Mouse (Mus musculus) cerebellum, adult 11 months (tissue): ENCODE data around the gene Acsm3.
"Not testable (repeated sequence)": the region's sequence is repeated elsewhere in the genome, so short reads cannot be mapped to it uniquely, and the experiment has no call there.

Source experiments
- DNase-seq: peaks from one replicate; pipeline ENCODE4 v3.0.0; 2022

Acsm3 gene

GRCm38 (mm10) chr7:119760527-119760951, at the start of gene Acsm3:
Gene Acsm3, plus strand, starts transcription at chr7:119760923.
- no peak for DNase-seq

- no peak for DNase-seq
These were observed 46.6 kb upstream of the Acsm3 start for GRCm38 (mm10) chr7:119714111-119714510.

GRCm38 (mm10) chr7:119720253-119720946, 40.3 kb upstream of the Acsm3 start, which contains the start of gene Thumpd1:
Gene Thumpd1, minus strand, starts transcription at chr7:119720798.
- peak; percentile 88 for DNase-seq

- no peak for DNase-seq
These were observed 39.8 kb upstream of the Acsm3 start for GRCm38 (mm10) chr7:119720947-119721310.

GRCm38 (mm10) chr7:119727621-119728020, 33.1 kb upstream of the Acsm3 start:
- no peak for DNase-seq

- DNase-seq, result not testable (repeated sequence)
These were observed 29.5 kb upstream of the Acsm3 start for GRCm38 (mm10) chr7:119731262-119731661.

GRCm38 (mm10) chr7:119738877-119739276, 21.8 kb upstream of the Acsm3 start:
- no peak for DNase-seq

GRCm38 (mm10) chr7:119739798-119740468, 20.8 kb upstream of the Acsm3 start:
- not testable (repeated sequence) for DNase-seq

- DNase-seq, result no peak
These were observed 16.4 kb upstream of the Acsm3 start for GRCm38 (mm10) chr7:119744321-119744720.

- DNase-seq, result no peak
These were observed 14.9 kb upstream of the Acsm3 start for GRCm38 (mm10) chr7:119745869-119746268.

- DNase-seq, result no peak
These were observed 12.0 kb upstream of the Acsm3 start for GRCm38 (mm10) chr7:119748761-119749160.

GRCm38 (mm10) chr7:119749942-119750341, 10.8 kb upstream of the Acsm3 start:
- DNase-seq, result no peak

GRCm38 (mm10) chr7:119753696-119754095, 7.0 kb upstream of the Acsm3 start:
- no peak for DNase-seq

- no peak for DNase-seq
These were observed 1.5 kb downstream of the Acsm3 start for GRCm38 (mm10) chr7:119762166-119762697.

GRCm38 (mm10) chr7:119764377-119764776, 3.7 kb downstream of the Acsm3 start:
- no peak for DNase-seq

- no peak for DNase-seq
These were observed 6.3 kb downstream of the Acsm3 start for GRCm38 (mm10) chr7:119766996-119767395.

- no peak for DNase-seq
These were observed 9.2 kb downstream of the Acsm3 start for GRCm38 (mm10) chr7:119769895-119770294.

GRCm38 (mm10) chr7:119783453-119783852, 22.7 kb downstream of the Acsm3 start:
- no peak for DNase-seq

GRCm38 (mm10) chr7:119784908-119785307, 24.2 kb downstream of the Acsm3 start:
- DNase-seq, result no peak

GRCm38 (mm10) chr7:119789024-119789423, 28.3 kb downstream of the Acsm3 start:
- no peak for DNase-seq

GRCm38 (mm10) chr7:119793586-119794250, 33.0 kb downstream of the Acsm3 start, which contains the start of the genes Rexo5 and Eri2:
Gene Rexo5, plus strand, starts transcription at chr7:119794006.
Gene Eri2, minus strand, starts transcription at chr7:119794058.
- peak; percentile 52 for DNase-seq

- DNase-seq, result no peak
These were observed 33.5 kb downstream of the Acsm3 start for GRCm38 (mm10) chr7:119794251-119794638.

GRCm38 (mm10) chr7:119795311-119795710, 34.6 kb downstream of the Acsm3 start:
- DNase-seq, result no peak
